Mouse (Mus musculus) forebrain, embryonic 16.5 days (tissue): ENCODE data around the gene Igsf8. TPM values are rescaled to one million over a fixed set of nuclear protein-coding genes. Genes with fewer than 3 reads are reported as not detected.

Experiments used
- ATAC-seq: fragments of 200-750 bp; cut with Nextera tagmentation; 2 replicates; pipeline ENCODE4 v1.8.0; 2017; ENCODE audit warnings: mild to moderate bottlenecking, moderate library complexity
- H3K27ac ChIP-seq: fragments of 300-500 bp; sonication (generic); 2 replicates; pipeline ENCODE4 v1.5.1; 2014; ENCODE audit warnings: low read length, control low read depth
- H3K27me3 ChIP-seq: fragments of 300-500 bp; sonication (generic); replicated peaks from 2 replicates; pipeline ENCODE4 v1.6.1; 2014; ENCODE audit warnings: low read length; ENCODE audit not compliant: control insufficient read depth, insufficient read depth
- H3K36me3 ChIP-seq: fragments of 300-500 bp; sonication (generic); 2 replicates; pipeline ENCODE4 v1.6.1; 2014; ENCODE audit not compliant: control insufficient read depth, insufficient read depth
- H3K4me1 ChIP-seq: fragments of 300-500 bp; sonication (generic); replicated peaks from 2 replicates; pipeline ENCODE4 v1.6.1; 2014; ENCODE audit warnings: low read length; ENCODE audit not compliant: control insufficient read depth, insufficient read depth
- H3K4me2 ChIP-seq: fragments of 300-500 bp; sonication (generic); 2 replicates; pipeline ENCODE4 v1.6.1; 2014; ENCODE audit warnings: mild to moderate bottlenecking, low read length, control low read depth
- H3K4me3 ChIP-seq: fragments of 300-500 bp; sonication (generic); replicated peaks from 2 replicates; pipeline ENCODE4 v1.5.1; 2014; ENCODE audit warnings: mild to moderate bottlenecking, low read length, control low read depth
- H3K9ac ChIP-seq: fragments of 300-500 bp; sonication (generic); replicated peaks from 2 replicates; pipeline ENCODE4 v1.6.1; 2014; ENCODE audit warnings: low read depth, low read length, control low read depth
- H3K9me3 ChIP-seq: fragments of 300-500 bp; sonication (generic); 2 replicates; pipeline ENCODE4 v1.6.1; 2016; ENCODE audit warnings: low read length; ENCODE audit not compliant: control insufficient read depth
- WGBS: fragments of 180-500 bp; shearing (Covaris S2); extraction: QIAGEN DNeasy Blood & Tissue Kit; methylation state at CpG from one replicate; pipeline ENCODE4 v1.1.7; 2014; 5-methylcytosine and 5-hydroxymethylcytosine counted together
- polyA plus RNA-seq: library from polyadenylated mRNA; unstranded; fragments of >200 nt; fragmentation: Nextera tagmentation; extraction: Ambion mirVana; gene quantifications from 2 replicates; pipeline ENCODE4 v1.2.1, GENCODE M21; 2015

Gene Igsf8
- polyA plus RNA-seq, 1 experiment from 2014 or later: 136 TPM

DNA sequence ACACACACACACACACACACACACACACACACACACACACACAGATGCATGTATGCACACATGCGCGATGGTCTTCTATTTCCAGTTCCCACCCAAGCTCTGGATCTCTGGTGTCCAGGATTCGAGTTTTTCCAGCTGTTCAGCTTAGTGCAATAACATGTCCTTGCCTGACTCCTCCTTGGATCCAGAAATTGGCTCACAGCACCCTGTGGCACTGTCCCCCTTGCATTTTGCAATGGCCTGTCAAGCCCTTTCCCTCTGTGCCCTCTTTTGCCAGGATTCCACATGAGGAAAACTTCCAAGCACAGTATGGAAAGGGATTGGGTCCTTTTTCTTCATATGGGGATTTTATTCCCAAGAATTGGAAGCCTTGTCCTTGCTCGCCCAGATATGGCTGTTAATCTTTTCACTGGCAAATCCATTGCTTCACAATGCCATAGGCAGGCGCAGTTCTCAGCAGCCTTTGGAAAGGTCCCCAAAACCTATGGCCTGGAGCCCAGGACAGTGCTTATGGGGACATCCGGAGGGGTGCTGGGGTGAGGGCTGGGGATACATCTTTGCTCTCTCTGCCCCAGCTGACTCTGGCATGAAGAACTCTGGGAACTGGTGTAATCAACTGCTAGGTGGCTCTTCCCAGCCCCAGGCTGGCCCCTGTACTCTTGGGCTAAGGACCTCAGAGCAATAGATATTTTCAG lies 35.5 kb downstream of the Igsf8 start:
- 65% methylated on average over 6 of the region's 6 CpGs for WGBS
- peaks cover 13% of the 10 kb centered on the region for H3K4me1 ChIP-seq
- ATAC-seq: no peak

GRCm38 (mm10) chr1:172297611-172298537 lies 36.4 kb downstream of the Igsf8 start, which contains the start of gene Atp1a2:
TSS of gene Atp1a2 (minus strand) at chr1:172298064.
- Histone ChIP-seq H3K4me1 (peaks cover 13% of the 10 kb centered on the region), H3K27me3 (no peaks in the 10 kb centered on the region), H3K9ac (peak within 1 kb of the TSS; percentile 35), H3K36me3 (no peaks in the 10 kb centered on the region), H3K9me3 (no peaks in the 10 kb centered on the region), H3K4me2 (peak within 1 kb of the TSS; percentile 36), H3K4me3 (peak within 1 kb of the TSS; percentile 9), H3K27ac (peak within 1 kb of the TSS; percentile 81)
- peak; percentile 45 for ATAC-seq
- WGBS: 13% methylated on average over 16 of the region's 16 CpGs

More for the DNA sequence above, 35.5 kb downstream of the Igsf8 start:
- no peaks in the 10 kb centered on the region for H3K27me3 ChIP-seq
- H3K27ac ChIP-seq: peak overlapping the region; percentile 81
- H3K4me2 ChIP-seq: peak overlapping the region; percentile 36
- H3K9ac ChIP-seq: peak overlapping the region; percentile 35
- peak overlapping the region; percentile 9 for H3K4me3 ChIP-seq
- H3K36me3 ChIP-seq: no peaks in the 10 kb centered on the region
- no peaks in the 10 kb centered on the region for H3K9me3 ChIP-seq

DNA sequence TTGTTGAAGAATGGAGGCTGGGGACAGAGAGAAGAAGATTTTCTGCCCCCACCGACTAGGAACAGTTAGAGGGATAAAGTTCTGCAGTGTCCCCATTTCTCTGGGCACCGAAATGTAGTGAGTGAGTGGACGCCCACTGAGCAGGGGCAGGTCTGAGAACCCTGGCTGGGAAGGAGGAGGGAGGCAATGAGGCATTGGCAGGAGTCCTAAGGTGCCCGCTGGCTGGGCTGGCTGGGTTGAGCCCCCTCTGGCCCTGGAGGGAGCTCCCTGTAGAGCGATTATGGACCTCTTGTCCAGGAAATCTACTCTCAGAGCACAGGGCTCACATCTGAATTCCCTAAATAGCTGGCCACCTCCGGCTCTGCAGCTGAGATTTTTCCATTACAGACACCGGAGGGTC lies 38.1 kb downstream of the Igsf8 start:
- Histone ChIP-seq H3K4me2 (no peak overlapping the region), H3K9me3 (no peaks in the 10 kb centered on the region), H3K36me3 (no peaks in the 10 kb centered on the region), H3K27me3 (no peaks in the 10 kb centered on the region), H3K4me1 (peaks cover 13% of the 10 kb centered on the region), H3K9ac (no peak overlapping the region), H3K4me3 (no peak overlapping the region), H3K27ac (no peak overlapping the region)
- no peak for ATAC-seq
- WGBS: 60% methylated on average over 7 of the region's 7 CpGs

DNA sequence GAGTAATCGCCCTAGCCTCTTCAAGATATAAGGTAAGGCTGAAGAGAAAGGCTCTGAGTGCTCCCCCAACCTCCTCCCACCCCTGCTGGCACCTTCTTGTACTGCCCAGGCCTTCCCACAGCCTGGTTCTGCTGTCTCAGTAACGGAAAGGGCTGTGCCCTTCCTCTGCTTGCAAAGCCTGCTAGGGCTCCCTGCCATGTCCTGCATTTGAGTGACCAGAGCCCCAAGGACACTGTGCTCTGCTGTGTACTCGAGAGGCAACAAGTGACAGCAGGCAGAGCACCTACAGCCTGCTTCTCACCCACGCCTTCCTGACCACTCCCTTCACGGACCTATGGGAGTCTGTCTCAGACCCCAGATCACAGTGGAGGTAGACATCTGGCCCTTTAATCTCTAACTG lies 38.8 kb downstream of the Igsf8 start:
- Histone ChIP-seq H3K4me3 (no peak overlapping the region), H3K9ac (no peak overlapping the region), H3K27ac (no peak overlapping the region), H3K27me3 (no peaks in the 10 kb centered on the region), H3K4me1 (peaks cover 13% of the 10 kb centered on the region), H3K36me3 (no peaks in the 10 kb centered on the region), H3K9me3 (no peaks in the 10 kb centered on the region), H3K4me2 (no peak overlapping the region)
- WGBS: 62% methylated on average over 5 of the region's 5 CpGs
- ATAC-seq: no peak

DNA sequence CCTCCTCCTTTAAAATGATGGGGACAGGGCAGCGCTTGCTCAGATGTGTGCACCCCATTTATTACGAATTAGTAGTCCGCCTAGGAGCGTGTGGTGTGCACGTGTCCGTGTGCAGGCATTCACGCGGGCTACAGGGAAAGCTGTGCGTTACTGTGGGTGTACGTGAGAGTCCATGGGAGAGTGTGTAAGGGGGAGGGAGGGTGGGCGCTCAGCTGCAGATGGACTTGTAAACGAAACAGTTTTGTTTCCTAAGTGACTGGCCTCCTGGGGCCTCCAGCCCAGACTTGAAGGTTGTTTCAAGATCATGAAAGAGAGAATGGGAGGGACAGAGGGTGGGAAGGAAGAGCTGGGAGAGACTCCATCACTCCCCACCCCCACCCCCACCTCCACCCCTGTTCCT lies 39.7 kb downstream of the Igsf8 start:
- Histone ChIP-seq H3K9me3 (no peaks in the 10 kb centered on the region), H3K27me3 (no peaks in the 10 kb centered on the region), H3K4me3 (no peak overlapping the region), H3K36me3 (no peaks in the 10 kb centered on the region), H3K4me2 (no peak overlapping the region), H3K4me1 (peaks cover 9% of the 10 kb centered on the region), H3K9ac (no peak overlapping the region), H3K27ac (no peak overlapping the region)
- 49% methylated on average over 12 of the region's 12 CpGs for WGBS
- no peak for ATAC-seq

DNA sequence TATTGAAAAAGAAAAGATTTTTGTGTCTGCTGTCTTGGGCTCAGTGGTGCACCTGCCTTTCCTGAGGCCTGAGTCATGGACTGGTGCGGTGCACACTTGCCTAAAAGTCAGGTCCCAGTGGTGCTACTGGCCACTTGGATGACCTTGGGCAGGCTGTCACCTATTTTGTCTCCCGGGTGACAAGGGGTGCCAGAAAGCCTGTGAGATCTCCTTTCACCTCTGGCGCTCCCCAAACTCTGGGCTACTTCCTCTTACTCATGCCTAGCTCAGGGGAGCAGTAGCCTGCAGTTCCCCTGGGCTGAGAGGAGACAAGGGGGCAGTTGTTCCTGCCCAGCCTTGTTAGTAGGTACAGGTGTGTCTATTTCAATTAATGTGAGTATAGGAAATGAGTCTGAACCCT lies 40.9 kb downstream of the Igsf8 start:
- Histone ChIP-seq H3K27ac (no peak overlapping the region), H3K4me2 (no peak overlapping the region)

GRCm38 (mm10) chr1:172302851-172303250 lies 41.4 kb downstream of the Igsf8 start:
- WGBS: 19% methylated on average over 6 of the region's 6 CpGs
- Histone ChIP-seq H3K9me3 (no peaks in the 10 kb centered on the region), H3K4me3 (no peak overlapping the region), H3K27ac (no peak overlapping the region), H3K4me2 (no peak overlapping the region), H3K36me3 (no peaks in the 10 kb centered on the region), H3K4me1 (peaks cover 7% of the 10 kb centered on the region), H3K9ac (no peak overlapping the region), H3K27me3 (no peaks in the 10 kb centered on the region)
- no peak for ATAC-seq

More for the DNA sequence above, 40.9 kb downstream of the Igsf8 start:
- H3K4me1 ChIP-seq: peaks cover 9% of the 10 kb centered on the region
- no peak for ATAC-seq
- no peaks in the 10 kb centered on the region for H3K9me3 ChIP-seq
- H3K4me3 ChIP-seq: no peak overlapping the region
- 62% methylated on average over 3 of the region's 3 CpGs for WGBS
- no peaks in the 10 kb centered on the region for H3K27me3 ChIP-seq
- H3K9ac ChIP-seq: no peak overlapping the region
- H3K36me3 ChIP-seq: no peaks in the 10 kb centered on the region

- Histone ChIP-seq H3K27ac (no peak overlapping the region), H3K9me3 (no peaks in the 10 kb centered on the region), H3K9ac (no peak overlapping the region), H3K4me1 (peaks cover 5% of the 10 kb centered on the region), H3K4me2 (no peak overlapping the region), H3K27me3 (no peaks in the 10 kb centered on the region), H3K4me3 (no peak overlapping the region), H3K36me3 (no peaks in the 10 kb centered on the region)
- 81% methylated on average over 6 of the region's 6 CpGs for WGBS
- no peak for ATAC-seq
Measured at GRCm38 (mm10) chr1:172304443-172304842, 43.0 kb downstream of the Igsf8 start.

- Histone ChIP-seq H3K9me3 (no peaks in the 10 kb centered on the region), H3K9ac (no peak overlapping the region), H3K36me3 (no peaks in the 10 kb centered on the region), H3K27me3 (no peaks in the 10 kb centered on the region), H3K27ac (no peak overlapping the region), H3K4me1 (peaks cover 12% of the 10 kb centered on the region), H3K4me2 (no peak overlapping the region), H3K4me3 (no peak overlapping the region)
- 90% methylated on average over 2 of the region's 2 CpGs for WGBS
- no peak for ATAC-seq
Measured at GRCm38 (mm10) chr1:172305153-172305552, 43.7 kb downstream of the Igsf8 start.
